Mouse (Mus musculus): Measurements from ENCODE around the gene Ipo5. TPM values are rescaled to one million over a fixed set of nuclear protein-coding genes. Genes with fewer than 3 reads are reported as not detected.

Gene Ipo5
- total and polyA plus RNA-seq, 3 experiments, result 167 to 259 (median 252) TPM

- H3K27ac ChIP-seq (ENCODE audit: insufficient read depth, low read depth), result peak overlapping the region; percentile 5; the same call in 1 of the 2 replicates
- H3K4me3 ChIP-seq (replicated peaks in 1 of 3; ENCODE audit: low read depth in 2 of 3, low read length in 2 of 3, poor library complexity in 1 of 3), result peak overlapping the region; percentile 50 to 77 (median 74)
- H3K4me1 ChIP-seq (ENCODE audit: control insufficient read depth in 1 of 2, insufficient read depth in 2 of 2), result peaks cover 0 to 31% of the 10 kb centered on the region in 2 experiments; a peak in 2 of 4 replicates
- H3K27me3 ChIP-seq (replicated peaks), result no peaks in the 10 kb centered on the region
- no peaks in the 10 kb centered on the region for H3K9me3 ChIP-seq (replicated peaks; ENCODE audit: low read length)
- DNase-seq (ENCODE audit: extremely low read depth), result peak; percentile 78
- peaks cover 37% of the 10 kb centered on the region for H3K79me2 ChIP-seq (replicated peaks; ENCODE audit: control insufficient read depth, extremely low read depth, insufficient read depth, poor library complexity, severe bottlenecking)
- in situ Hi-C loops (cut with MboI; ENCODE audit: low pct_ligation_motif_present, low pct_unique_long_range_greater_than_20kb, low sequenced_read_pairs), result loop anchor here (10.0 kb wide), 1 partner anchor 76 kb away; no protein-coding TSS in a partner anchor
- peak overlapping the region; percentile 30 for H3K4me2 ChIP-seq (ENCODE audit: insufficient read depth, low read depth, poor library complexity, severe bottlenecking)
- H3K36me3 ChIP-seq (replicated peaks in 1 of 2; ENCODE audit: control insufficient read depth in 1 of 2, insufficient read depth in 1 of 2, low read length in 1 of 2), result peaks cover 0 to 5% of the 10 kb centered on the region in 2 experiments
- dilution Hi-C loops (cut with MboI; ENCODE audit: extremely low pct_ligation_motif_present, extremely low pct_unique_long_range_greater_than_20kb, low sequenced_read_pairs), result no loop called here
- no peak for TF ChIP-seq SMC3 (IDR thresholded peaks at IDR 0.05; ENCODE audit: low read depth, low read length)
- TF ChIP-seq NRF1 (IDR thresholded peaks at IDR 0.05; ENCODE audit: low read depth, low read length), result no peak
- TF ChIP-seq JUN (IDR thresholded peaks at IDR 0.05; ENCODE audit: insufficient read depth, low read depth, low read length), result no peak
- no peak for TF ChIP-seq MAZ (IDR thresholded peaks at IDR 0.05; ENCODE audit: low read depth, low read length)
- no peak for TF ChIP-seq HCFC1 (IDR thresholded peaks at IDR 0.05; ENCODE audit: low read depth, low read length)
- no peak; the same call in 1 of the 2 replicates for TF ChIP-seq POLR2A (IDR thresholded peaks at IDR 0.05; ENCODE audit: low read depth, low read length)
- no peak for TF ChIP-seq RCOR1 (conservative IDR thresholded peaks at IDR 0.05; ENCODE audit: low read depth, low read length)
- TF ChIP-seq MAFK (IDR thresholded peaks at IDR 0.05; ENCODE audit: insufficient replicate concordance, low read length), result no peak
- 0 out of 2 replicates have a peak, but pooled peaks have one; percentile 19 for TF ChIP-seq MAX (IDR thresholded peaks at IDR 0.05; ENCODE audit: low read length)
- TF ChIP-seq USF1 (IDR thresholded peaks at IDR 0.05; ENCODE audit: low read depth, low read length), result no peak
- no peak for TF ChIP-seq USF2 (conservative IDR thresholded peaks at IDR 0.05; ENCODE audit: low read depth, low read length)
- TF ChIP-seq KAT2A (IDR thresholded peaks at IDR 0.05; ENCODE audit: insufficient replicate concordance, low read length), result no peak
- TF ChIP-seq CHD1 (IDR thresholded peaks at IDR 0.05; ENCODE audit: low read depth, low read length), result no peak
- peak; percentile 47; the same call in 1 of the 2 replicates for TF ChIP-seq MXI1 (IDR thresholded peaks at IDR 0.05; ENCODE audit: low read depth, low read length)
- TF ChIP-seq EP300 (IDR thresholded peaks at IDR 0.05; ENCODE audit: low read length), result 0 out of 2 replicates have a peak, but pooled peaks have one; percentile 13
- no peak; the same call in 1 of the 2 replicates for TF ChIP-seq CHD2 (IDR thresholded peaks at IDR 0.05; ENCODE audit: low read length)
- TF ChIP-seq ETS1 (conservative IDR thresholded peaks at IDR 0.05; ENCODE audit: low read depth, low read length), result 0 out of 2 replicates have a peak, but pooled peaks have one; percentile 23
- TF ChIP-seq TCF12 (IDR thresholded peaks at IDR 0.05; ENCODE audit: low read depth, low read length), result peak; percentile 51; the same call in 1 of the 2 replicates
- no peak for TF ChIP-seq IRF4 (IDR thresholded peaks at IDR 0.05; ENCODE audit: low read depth, low read length)
- TF ChIP-seq ZNF384 (IDR thresholded peaks at IDR 0.05; ENCODE audit: low read depth, low read length), result no peak
- peak; percentile 29; the same call in 1 of the 2 replicates for TF ChIP-seq SIN3A (IDR thresholded peaks at IDR 0.05; ENCODE audit: low read length)
- TF ChIP-seq ELF1 (IDR thresholded peaks at IDR 0.05; ENCODE audit: low read depth, low read length), result peak; percentile 69
- no peak for TF ChIP-seq GABPA (IDR thresholded peaks at IDR 0.05; ENCODE audit: insufficient replicate concordance, low read depth, low read length)
- no peak for TF ChIP-seq NELFE (IDR thresholded peaks at IDR 0.05; ENCODE audit: low read depth, low read length)
- TF ChIP-seq RAD21 (IDR thresholded peaks at IDR 0.05; ENCODE audit: low read depth, low read length), result no peak
- TF ChIP-seq UBTF (IDR thresholded peaks at IDR 0.05; ENCODE audit: low read depth, low read length), result no peak
- TF ChIP-seq JUND (conservative IDR thresholded peaks at IDR 0.05; ENCODE audit: low read depth, low read length), result no peak
- TF ChIP-seq BHLHE40 (IDR thresholded peaks at IDR 0.05; ENCODE audit: low read depth, low read length), result peak; percentile 74; the same call in 1 of the 2 replicates
- TF ChIP-seq MYC (IDR thresholded peaks at IDR 0.05; ENCODE audit: low read depth, low read length), result no peak
- H3K9ac ChIP-seq (ENCODE audit: insufficient read depth, low read depth), result peak overlapping the region; percentile 93
Observed at GRCm38 (mm10) chr14:120910320-120910719, 704 bp upstream of the Ipo5 start.
